Mouse (Mus musculus) CH12.LX (cell line): Measurements from ENCODE around the gene Plch2.

ENCODE experiments used
- GABPA ChIP-seq: IDR thresholded peaks from 2 replicates; pipeline ENCODE4 v1.6.1; 2012; ENCODE audit warnings: low read depth, low read length, improper control_type of control experiment, inconsistent platforms; ENCODE audit not compliant: insufficient replicate concordance
- HCFC1 ChIP-seq: IDR thresholded peaks from 2 replicates; pipeline ENCODE4 v1.6.1; 2012; ENCODE audit warnings: low read depth, mild to moderate bottlenecking, inconsistent platforms, low read length, improper control_type of control experiment
- KAT2A ChIP-seq: IDR thresholded peaks from 2 replicates; pipeline ENCODE4 v1.6.1; 2012; ENCODE audit warnings: low read length, improper control_type of control experiment, inconsistent platforms; ENCODE audit not compliant: insufficient replicate concordance
- ZNF384 ChIP-seq: IDR thresholded peaks from 2 replicates; pipeline ENCODE4 v1.6.1; 2012; ENCODE audit warnings: low read depth, low read length, improper control_type of control experiment, inconsistent platforms

- TF ChIP-seq HCFC1 (no peak), GABPA (no peak), ZNF384 (no peak), KAT2A (no peak)
These were observed 59.9 kb downstream of the Plch2 start for GRCm38 (mm10) chr4:154996572-154997154.
